Mouse (Mus musculus) liver, adult (tissue): ENCODE data around the gene Gtf2ird2.

ENCODE experiments used
- GATA4 ChIP-seq: IDR thresholded peaks from 2 replicates; pipeline ENCODE4 v1.6.1; 2014; ENCODE audit warnings: mild to moderate bottlenecking, low read length; ENCODE audit not compliant: insufficient replicate concordance

The Gtf2ird2 gene

GRCm38 (mm10) chr5:134243661-134244436, 60.0 kb downstream of the Gtf2ird2 start:
- TF ChIP-seq GATA4 = no peak

- TF ChIP-seq GATA4 = no peak
These were observed 61.1 kb downstream of the Gtf2ird2 start for GRCm38 (mm10) chr5:134244890-134245289.

- TF ChIP-seq GATA4 = no peak
These were observed 62.3 kb downstream of the Gtf2ird2 start for GRCm38 (mm10) chr5:134246146-134246545.

- TF ChIP-seq GATA4 = no peak
These were observed 64.9 kb downstream of the Gtf2ird2 start for GRCm38 (mm10) chr5:134248608-134249244.

- no peak for TF ChIP-seq GATA4
These were observed 65.4 kb downstream of the Gtf2ird2 start for GRCm38 (mm10) chr5:134249245-134249649.

GRCm38 (mm10) chr5:134250601-134251000, 66.8 kb downstream of the Gtf2ird2 start:
- no peak for TF ChIP-seq GATA4

GRCm38 (mm10) chr5:134251083-134251482, 67.3 kb downstream of the Gtf2ird2 start:
- no peak for TF ChIP-seq GATA4

- TF ChIP-seq GATA4 = no peak
These were observed 70.0 kb downstream of the Gtf2ird2 start for GRCm38 (mm10) chr5:134253806-134254205.

- no peak for TF ChIP-seq GATA4
These were observed 71.5 kb downstream of the Gtf2ird2 start for GRCm38 (mm10) chr5:134255294-134255693.

- TF ChIP-seq GATA4 = no peak
These were observed 73.7 kb downstream of the Gtf2ird2 start for GRCm38 (mm10) chr5:134257349-134258031.

- no peak for TF ChIP-seq GATA4
These were observed 74.6 kb downstream of the Gtf2ird2 start for GRCm38 (mm10) chr5:134258395-134258794.

- TF ChIP-seq GATA4 = no peak
These were observed 75.1 kb downstream of the Gtf2ird2 start for GRCm38 (mm10) chr5:134258934-134259333.

GRCm38 (mm10) chr5:134260001-134260636, 76.3 kb downstream of the Gtf2ird2 start:
- no peak for TF ChIP-seq GATA4

GRCm38 (mm10) chr5:134265890-134266289, 82.1 kb downstream of the Gtf2ird2 start:
- TF ChIP-seq GATA4 = no peak

- TF ChIP-seq GATA4 = no peak
These were observed 82.6 kb downstream of the Gtf2ird2 start for GRCm38 (mm10) chr5:134266404-134266803.
